19 mouse cellular contexts compared by ENCODE assay signal in genomic region chr7:30025358-30025757, GRCm38 (mm10). TPM values are rescaled to one million over a fixed set of nuclear protein-coding genes. Genes with fewer than 3 reads are reported as not detected.
DNase-seq lines count a peak whose midpoint lies in the region; ATAC-seq and TF ChIP-seq lines count a peak whose summit lies in the region.
"Had no signal": no experiment of that assay in that cellular context is flagged by ENCODE, and none has a peak within 500 bp of the region (broad histone marks: within the 10 kb centered on the region; RNA-seq: fewer than 3 reads in every experiment).

No protein-coding gene starts in this region.

- H3K9me3 ChIP-seq in liver, embryonic 12.5 days (replicated peaks), result no peaks in the 10 kb centered on the region
- H3K9me3 ChIP-seq in MEL (replicated peaks; ENCODE audit: insufficient read depth, low read length), result no peaks in the 10 kb centered on the region
- H3K9me3 ChIP-seq: embryonic facial prominence, embryonic 12.5 days; liver, embryonic 15.5 days; midbrain, embryonic 12.5 days; neural tube, embryonic 12.5 days; stomach, embryonic 15.5 days had no signal

- H3K79me2 ChIP-seq in heart, adult 2 months (replicated peaks; ENCODE audit: control insufficient read depth, insufficient read depth, low read length), result no peaks in the 10 kb centered on the region
- H3K79me2 ChIP-seq in liver, adult 2 months (ENCODE audit: control insufficient read depth, insufficient read depth, low read length), result no peaks in the 10 kb centered on the region
- H3K79me2 ChIP-seq in MEL (ENCODE audit: control insufficient read depth, insufficient read depth, low read length, poor library complexity), result no peaks in the 10 kb centered on the region

- no peak overlapping the region for H3K4me3 ChIP-seq in heart, adult 2 months
- H3K4me3 ChIP-seq in liver, adult 2 months (ENCODE audit: insufficient read depth, low read depth, low read length), result no peak overlapping the region
- no peak overlapping the region for H3K4me3 ChIP-seq in liver, embryonic 12.5 days
- no peak overlapping the region for H3K4me3 ChIP-seq in MEL (ENCODE audit: control insufficient read depth in 1 of 2, insufficient read depth in 1 of 2, low read depth in 2 of 2, low read length in 2 of 2)
- H3K4me3 ChIP-seq: embryonic facial prominence, embryonic 12.5 days; liver, embryonic 15.5 days; midbrain, embryonic 12.5 days; neural tube, embryonic 12.5 days; stomach, embryonic 15.5 days had no signal

- TF ChIP-seq RAD21 in MEL (IDR thresholded peaks at IDR 0.05; ENCODE audit: low read depth, low read length), result no peak

- H3K36me3 ChIP-seq in heart, adult 2 months (ENCODE audit: control insufficient read depth, insufficient read depth, low read length), result no peaks in the 10 kb centered on the region
- peaks cover 16% of the 10 kb centered on the region; the same call in 1 of the 2 replicates for H3K36me3 ChIP-seq in liver, adult 2 months (ENCODE audit: control insufficient read depth, insufficient read depth, low read length)
- H3K36me3 ChIP-seq in liver, embryonic 12.5 days, result peaks cover 69% of the 10 kb centered on the region
- H3K36me3 ChIP-seq in MEL (ENCODE audit: control insufficient read depth in 1 of 2, insufficient read depth in 2 of 2, low read length in 2 of 2), result peaks cover 1 to 14% of the 10 kb centered on the region in 2 experiments; a peak in 3 of 4 replicates

- TF ChIP-seq CTCF in heart, adult 2 months (IDR thresholded peaks at IDR 0.05), result peak; percentile 44
- peak; percentile 30; the same call in 1 of the 2 replicates for TF ChIP-seq CTCF in liver, adult 2 months (IDR thresholded peaks at IDR 0.05; ENCODE audit: low read depth, low read length)
- peak in 2 of 3 experiments; percentile 8 to 13; a peak in 1 of 6 replicates for TF ChIP-seq CTCF in MEL (IDR thresholded peaks at IDR 0.05 in 2 of 3, conservative IDR thresholded peaks at IDR 0.05 in 1 of 3; ENCODE audit: control insufficient read depth in 1 of 3, insufficient read depth in 1 of 3, low read depth in 2 of 3, low read length in 3 of 3, poor library complexity in 1 of 3, severe bottlenecking in 1 of 3)

- intact Hi-C loops in heart, adult 2 months (cut with DNase I), result no loop called here

- 72% methylated on average over 5 of the region's 5 CpGs for WGBS in heart, adult 2 months
- WGBS in liver, adult 2 months, result 84% methylated on average over 5 of the region's 5 CpGs
- 77% methylated on average over 5 of the region's 5 CpGs for WGBS in liver, embryonic 12.5 days (ENCODE audit: insufficient replicate concordance)

- H3K27me3 ChIP-seq in heart, adult 2 months (ENCODE audit: control insufficient read depth, insufficient read depth, low read length), result no peaks in the 10 kb centered on the region
- H3K27me3 ChIP-seq in liver, adult 2 months (ENCODE audit: control insufficient read depth, insufficient read depth, low read length), result no peaks in the 10 kb centered on the region
- no peaks in the 10 kb centered on the region for H3K27me3 ChIP-seq in liver, embryonic 12.5 days (replicated peaks)
- H3K27me3 ChIP-seq in MEL (ENCODE audit: control insufficient read depth in 1 of 2, insufficient read depth in 2 of 2, low read length in 2 of 2), result no peaks in the 10 kb centered on the region
- H3K27me3 ChIP-seq: embryonic facial prominence, embryonic 12.5 days; liver, embryonic 15.5 days; midbrain, embryonic 12.5 days; neural tube, embryonic 12.5 days; Patski; stomach, embryonic 15.5 days had no signal

- no peak overlapping the region for H3K4me2 ChIP-seq in liver, embryonic 12.5 days
- H3K4me2 ChIP-seq: embryonic facial prominence, embryonic 12.5 days; liver, embryonic 15.5 days; midbrain, embryonic 12.5 days; neural tube, embryonic 12.5 days; stomach, embryonic 15.5 days had no signal

- H3K4me1 ChIP-seq in heart, adult 2 months (ENCODE audit: control insufficient read depth, insufficient read depth, low read length), result no peaks in the 10 kb centered on the region
- H3K4me1 ChIP-seq in liver, adult 2 months (ENCODE audit: control insufficient read depth, insufficient read depth, low read length), result no peaks in the 10 kb centered on the region
- no peaks in the 10 kb centered on the region for H3K4me1 ChIP-seq in liver, embryonic 12.5 days
- H3K4me1 ChIP-seq in MEL (ENCODE audit: control insufficient read depth in 1 of 2, insufficient read depth in 2 of 2, low read length in 2 of 2), result peaks cover 7 to 26% of the 10 kb centered on the region in 2 experiments
- H3K4me1 ChIP-seq: midbrain, embryonic 12.5 days; neural tube, embryonic 12.5 days; stomach, embryonic 15.5 days had no signal

- DNase-seq in heart, adult 2 months, result no peak
- DNase-seq in heart, adult 9 months (ENCODE audit: low spot score in 2 of 2), result no peak
- DNase-seq in liver, adult 2 months (ENCODE audit: extremely low read depth, low read depth, low spot score), result no peak
- DNase-seq in 416B (ENCODE audit: low read depth) (peak; percentile 13), MEL (ENCODE audit: low read depth, low spot score) (no peak)
- no peak for DNase-seq in testis, postnatal 14 days (ENCODE audit: low spot score)
- DNase-seq: cerebellum, postnatal 25 days; kidney, postnatal 14 days; layer of hippocampus, adult 9-11 months; thymus, postnatal 14 days had no signal

- no peak overlapping the region for H3K9ac ChIP-seq in heart, adult 2 months (ENCODE audit: low read depth, low read length)
- no peak overlapping the region for H3K9ac ChIP-seq in liver, adult 2 months (ENCODE audit: low read depth, low read length)
- H3K9ac ChIP-seq in liver, embryonic 12.5 days, result no peak overlapping the region
- no peak overlapping the region for H3K9ac ChIP-seq in MEL (ENCODE audit: control insufficient read depth, low read depth, low read length, poor library complexity, severe bottlenecking)
- H3K9ac ChIP-seq: embryonic facial prominence, embryonic 12.5 days; liver, embryonic 15.5 days; midbrain, embryonic 12.5 days; neural tube, embryonic 12.5 days; stomach, embryonic 15.5 days had no signal

- H3K27ac ChIP-seq in heart, adult 2 months, result no peak overlapping the region
- no peak overlapping the region for H3K27ac ChIP-seq in liver, adult 2 months (replicated peaks; ENCODE audit: insufficient read depth, low read depth, low read length)
- no peak overlapping the region for H3K27ac ChIP-seq in liver, embryonic 12.5 days
- no peak overlapping the region for H3K27ac ChIP-seq in MEL (ENCODE audit: control insufficient read depth, low read depth, low read length)
- H3K27ac ChIP-seq: embryonic facial prominence, embryonic 12.5 days; liver, embryonic 15.5 days; midbrain, embryonic 12.5 days; neural tube, embryonic 12.5 days; stomach, embryonic 15.5 days had no signal

- ATAC-seq in liver, embryonic 12.5 days, result no peak
- ATAC-seq in megakaryocyte-erythroid progenitor cell, adult 5-6 weeks (replicated peaks; ENCODE audit: low FRiP score, low TSS enrichment, poor library complexity, severe bottlenecking), result no peak
- ATAC-seq: hindbrain, embryonic 16.5 days; Patski had no signal

- no peak for TF ChIP-seq POLR2A in heart, adult 2 months (IDR thresholded peaks at IDR 0.05; ENCODE audit: insufficient read depth, low read depth, low read length)
- TF ChIP-seq POLR2A in liver, adult 2 months (IDR thresholded peaks at IDR 0.05; ENCODE audit: extremely low read depth, insufficient read depth, low read length), result no peak
- no peak for TF ChIP-seq POLR2A in MEL (IDR thresholded peaks at IDR 0.05; ENCODE audit: control insufficient read depth in 1 of 2, insufficient read depth in 1 of 2, low read depth in 1 of 2, low read length in 2 of 2, poor library complexity in 1 of 2)

- no peak for TF ChIP-seq EP300 in heart, adult 2 months (IDR thresholded peaks at IDR 0.05; ENCODE audit: insufficient read depth, low read depth, low read length)
- no peak for TF ChIP-seq EP300 in MEL (IDR thresholded peaks at IDR 0.05; ENCODE audit: low read depth in 1 of 2, low read length in 2 of 2)

TF ChIP-seq in MEL, 35 proteins besides CTCF, POLR2A, EP300 and RAD21:
- TF ChIP-seq MAZ (IDR thresholded peaks at IDR 0.05; ENCODE audit: low read depth, low read length) (no peak), SMC3 (IDR thresholded peaks at IDR 0.05; ENCODE audit: low read depth, low read length) (peak; percentile 30; the same call in 1 of the 2 replicates)

RNA-seq across cellular contexts. Expression of gene Zfp14, which starts 25.8 kb away (rescaled TPM):
- total RNA-seq in heart, adult 2 months (2021), result 1 to 10 TPM; 2.5 to 2.7 TPM
- polyA plus RNA-seq in heart, adult 2 months (2012; rRNA removed), result 3.5 and 7.3 TPM in 2 replicates
- total RNA-seq in liver, adult 2 months (2014; rRNA removed), result 1.1 TPM in 2 replicates
- polyA plus RNA-seq in liver, adult 2 months (2012; rRNA removed), result 0.49 and 0.65 TPM in 2 replicates
- 0.60 and 0.87 TPM in 2 replicates for polyA plus RNA-seq in liver, embryonic 12.5 days (2016; fragmentation: Nextera tagmentation; extraction: Ambion mirVana)
- total RNA-seq in MEL (2012; rRNA removed), result 0.16 and 0.39 TPM in 2 replicates
- under 1 TPM in 1 of 2 experiments, not detected in 1; 0.25 TPM for polyA plus RNA-seq in MEL (2012; ENCODE audit: insufficient read depth in 1 of 2, insufficient read length in 2 of 2, low read depth in 1 of 2, low replicate concordance in 2 of 2, missing spikeins in 1 of 2)
- 0.74 and 1.3 TPM in 2 replicates for total RNA-seq in megakaryocyte-erythroid progenitor cell, adult 5-6 weeks (2014; fragmentation: Nextera tagmentation)
- total RNA-seq in megakaryocyte-erythroid progenitor cell, adult 5-6 weeks (2017), result 1.1 and 5.8 TPM in 2 replicates

RNA-seq across cellular contexts. Expression of gene Zfp568, which starts 41.6 kb away (rescaled TPM):
- 10 to 100 TPM; 19.6 to 28.1 TPM for total RNA-seq in heart, adult 2 months (2021)
- 5.6 and 12.5 TPM in 2 replicates for polyA plus RNA-seq in heart, adult 2 months (2012; rRNA removed)
- 8.7 and 8.8 TPM in 2 replicates for total RNA-seq in liver, adult 2 months (2014; rRNA removed)
- 4.3 and 4.9 TPM in 2 replicates for polyA plus RNA-seq in liver, adult 2 months (2012; rRNA removed)
- 13.4 and 14.2 TPM in 2 replicates for polyA plus RNA-seq in liver, embryonic 12.5 days (2016; fragmentation: Nextera tagmentation; extraction: Ambion mirVana)
- total RNA-seq in MEL (2012; rRNA removed), result 12.5 and 14.3 TPM in 2 replicates
- 100 to 1,000 TPM in 1 of 2 experiments, 10 to 100 TPM in 1; 15.4 to 141 TPM for polyA plus RNA-seq in MEL (2012; ENCODE audit: insufficient read depth in 1 of 2, insufficient read length in 2 of 2, low read depth in 1 of 2, low replicate concordance in 2 of 2, missing spikeins in 1 of 2)
- 9.0 and 16.5 TPM in 2 replicates for total RNA-seq in megakaryocyte-erythroid progenitor cell, adult 5-6 weeks (2014; fragmentation: Nextera tagmentation)
- 25.7 and 26.1 TPM in 2 replicates for total RNA-seq in megakaryocyte-erythroid progenitor cell, adult 5-6 weeks (2017)

RNA-seq across cellular contexts. Expression of gene Zfp82, which starts 47.3 kb away (rescaled TPM):
- 1 to 10 TPM; 1.3 to 2.8 TPM for total RNA-seq in heart, adult 2 months (2021)
- 0.74 and 0.91 TPM in 2 replicates for polyA plus RNA-seq in heart, adult 2 months (2012; rRNA removed)
- total RNA-seq in liver, adult 2 months (2014; rRNA removed), result 0.40 and 0.46 TPM in 2 replicates
- 0.04 and 0.14 TPM in 2 replicates for polyA plus RNA-seq in liver, adult 2 months (2012; rRNA removed)
- 1.8 and 2.0 TPM in 2 replicates for polyA plus RNA-seq in liver, embryonic 12.5 days (2016; fragmentation: Nextera tagmentation; extraction: Ambion mirVana)
- 2.2 and 2.4 TPM in 2 replicates for total RNA-seq in MEL (2012; rRNA removed)
- polyA plus RNA-seq in MEL (2012; ENCODE audit: insufficient read depth in 1 of 2, insufficient read length in 2 of 2, low read depth in 1 of 2, low replicate concordance in 2 of 2, missing spikeins in 1 of 2), result 1 to 10 TPM in 1 of 2 experiments, not detected in 1; 2.0 TPM
- 4.6 and 6.8 TPM in 2 replicates for total RNA-seq in megakaryocyte-erythroid progenitor cell, adult 5-6 weeks (2014; fragmentation: Nextera tagmentation)
- 4.5 and 7.5 TPM in 2 replicates for total RNA-seq in megakaryocyte-erythroid progenitor cell, adult 5-6 weeks (2017)
